Mouse (Mus musculus) activated CD4-positive, CD25-positive, alpha-beta regulatory T cell (primary cell): Measurements from ENCODE around the gene Zbtb44. TPM values are rescaled to one million over a fixed set of nuclear protein-coding genes. Genes with fewer than 3 reads are reported as not detected.

ENCODE experiments used
- polyA plus RNA-seq, 2 experiments: library from polyadenylated mRNA; unstranded; fragments of 100-300 nt; shearing (Covaris generic); gene quantifications; one replicate each; pipeline ENCODE4 v1.2.1; 2017

Zbtb44 gene
- polyA plus RNA-seq = 10 to 100 TPM; 20.2 to 23.9 TPM

DNA sequence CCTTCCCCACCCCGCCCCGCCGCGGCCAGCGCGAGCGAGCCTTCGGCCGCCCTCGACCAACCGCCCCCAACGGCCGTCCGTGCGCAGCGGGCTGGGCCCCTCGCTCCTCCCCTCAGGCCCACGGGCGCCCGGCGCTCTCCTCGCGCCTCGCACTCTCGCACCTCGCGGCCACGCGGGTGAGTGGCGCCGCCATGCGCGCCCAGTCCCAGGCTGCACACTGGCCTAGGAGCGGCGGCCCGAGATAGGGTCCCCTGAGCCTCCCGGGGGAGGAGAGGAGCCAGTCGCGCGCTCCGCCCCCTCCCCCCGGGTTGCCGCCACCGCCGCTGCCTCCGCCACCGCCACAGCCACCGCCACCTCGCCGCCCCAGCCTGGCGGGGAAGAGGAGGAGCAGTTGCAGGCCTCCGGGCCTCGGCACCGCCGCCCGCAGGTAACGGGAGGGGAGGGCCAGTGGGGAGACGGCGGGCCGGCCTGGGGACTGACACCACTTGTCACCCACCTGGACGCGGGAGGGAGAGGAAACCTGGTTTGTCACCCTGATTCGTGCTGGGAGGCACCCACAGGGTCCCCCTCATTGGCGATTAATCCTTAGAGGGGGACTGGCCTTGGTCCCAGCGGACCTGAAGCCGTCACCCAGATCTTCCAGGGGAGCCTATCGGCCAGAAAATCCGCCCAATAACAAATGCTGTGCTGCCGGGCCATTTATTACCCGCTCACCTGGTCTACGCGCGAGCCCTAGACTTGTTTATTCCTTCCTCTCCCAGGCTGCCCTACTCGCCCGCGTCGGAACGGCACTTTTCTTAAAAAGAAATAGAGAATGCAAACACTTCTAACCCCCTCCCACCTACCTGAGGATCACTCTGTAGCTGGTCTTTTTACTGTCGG is at the start of gene Zbtb44:
Zbtb44 (plus strand) TSS at position 113 of the 882 bp plus-strand sequence.

Other genes starting within 250 kb of the Zbtb44 start
- under 1 TPM; 0.05 to 0.82 TPM for gene Adamts15, start 108.2 kb upstream of the Zbtb44 start, polyA plus RNA-seq
- gene Adamts8, start 88.1 kb upstream of the Zbtb44 start, polyA plus RNA-seq = under 1 TPM; 0.06 to 0.27 TPM
- 10 to 100 TPM in 1 of 2 experiments, 1 to 10 TPM in 1; 4.7 to 25.5 TPM for gene St14, start 101.2 kb downstream of the Zbtb44 start, polyA plus RNA-seq
- 100 to 1,000 TPM in 1 of 2 experiments, 10 to 100 TPM in 1; 70.1 to 191 TPM for gene Aplp2, start 181.2 kb downstream of the Zbtb44 start, polyA plus RNA-seq
- 1 to 10 TPM; 7.5 to 8.6 TPM for gene Prdm10, start 249.9 kb downstream of the Zbtb44 start, polyA plus RNA-seq